Mouse (Mus musculus): Measurements from ENCODE around the gene Ifitm10.

DNA sequence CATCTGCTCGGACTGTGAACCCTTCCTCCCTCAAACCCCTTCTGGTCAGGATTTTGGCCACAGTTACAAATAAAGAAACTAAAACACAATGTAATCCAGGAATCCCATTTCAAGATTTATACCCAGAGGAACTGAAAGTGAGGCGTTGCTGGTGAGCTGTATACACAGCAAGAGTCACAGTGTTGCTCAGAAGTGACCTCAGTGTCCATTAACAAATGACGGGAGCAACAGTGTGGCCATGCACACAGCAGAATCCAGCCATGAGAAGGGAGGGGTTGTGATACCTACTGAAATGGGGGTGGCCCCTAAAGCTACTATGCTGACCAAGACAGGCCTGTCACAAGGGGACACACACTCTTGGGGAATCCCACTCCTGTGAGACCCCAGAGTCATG lies 31.3 kb downstream of the Ifitm10 start:
- TF ChIP-seq USF2 (conservative IDR thresholded peaks at IDR 0.05; ENCODE audit: low read depth, low read length) (no peak), MXI1 (IDR thresholded peaks at IDR 0.05; ENCODE audit: low read depth, low read length) (no peak), TBP (conservative IDR thresholded peaks at IDR 0.05; ENCODE audit: low read depth, low read length) (no peak), MAFK (IDR thresholded peaks at IDR 0.05; ENCODE audit: insufficient replicate concordance, low read length) (no peak), UBTF (IDR thresholded peaks at IDR 0.05; ENCODE audit: low read depth, low read length) (no peak), RAD21 (IDR thresholded peaks at IDR 0.05; ENCODE audit: low read depth, low read length) (no peak), MAZ (IDR thresholded peaks at IDR 0.05; ENCODE audit: low read depth, low read length) (no peak), EP300 (IDR thresholded peaks at IDR 0.05; ENCODE audit: low read length) (no peak), ZMIZ1 (IDR thresholded peaks at IDR 0.05; ENCODE audit: low read depth, low read length) (no peak)
